Mouse (Mus musculus): ENCODE measurements around the gene Zfp423.

- TF ChIP-seq CTCF (IDR thresholded peaks at IDR 0.05; ENCODE audit: borderline replicate concordance, control insufficient read depth, extremely low read depth, insufficient read depth, low read length, poor library complexity) = no peak
- no peak for TF ChIP-seq POLR2A (IDR thresholded peaks at IDR 0.05; ENCODE audit: control insufficient read depth, extremely low read depth, insufficient read depth, low read length, poor library complexity)
Observed at GRCm38 (mm10) chr8:87686026-87686425, 273.4 kb downstream of the Zfp423 start.
